Mouse (Mus musculus) embryonic facial prominence, embryonic 10.5 days (tissue): ENCODE measurements around the gene Stim1. TPM values are rescaled to one million over a fixed set of nuclear protein-coding genes. Genes with fewer than 3 reads are reported as not detected.

Experiments
- DNase-seq: peaks from one replicate; pipeline ENCODE4 v3.0.0-alpha.2; 2017; ENCODE audit warnings: low spot score
- H3K27ac ChIP-seq: fragments of 300-500 bp; sonication (generic); replicated peaks from 2 replicates; pipeline ENCODE4 v1.5.1; 2016; ENCODE audit warnings: mild to moderate bottlenecking
- H3K27me3 ChIP-seq: fragments of 300-500 bp; sonication (generic); replicated peaks from 2 replicates; pipeline ENCODE4 v1.6.1; 2016; ENCODE audit warnings: low read depth, mild to moderate bottlenecking; ENCODE audit not compliant: poor library complexity, severe bottlenecking
- H3K36me3 ChIP-seq: fragments of 300-500 bp; sonication (generic); replicated peaks from 2 replicates; pipeline ENCODE4 v1.6.1; 2016; ENCODE audit warnings: mild to moderate bottlenecking, moderate library complexity
- H3K4me1 ChIP-seq: fragments of 300-500 bp; sonication (generic); 2 replicates; pipeline ENCODE4 v1.6.1; 2016
- H3K4me3 ChIP-seq: fragments of 300-500 bp; sonication (generic); 2 replicates; pipeline ENCODE4 v1.5.1; 2016; ENCODE audit warnings: mild to moderate bottlenecking, moderate library complexity
- H3K9me3 ChIP-seq: fragments of 300-500 bp; sonication (generic); 2 replicates; pipeline ENCODE4 v1.6.1; 2016; ENCODE audit warnings: mild to moderate bottlenecking
- WGBS: fragments of 180-500 bp; shearing (Covaris S2); methylation state at CpG from one replicate; pipeline ENCODE4 v1.1.7; 2016; 5-methylcytosine and 5-hydroxymethylcytosine counted together
- polyA plus RNA-seq: library from polyadenylated mRNA; unstranded; fragments of >200 nt; fragmentation: Nextera tagmentation; extraction: Ambion mirVana; gene quantifications from 2 replicates; pipeline ENCODE4 v1.2.1, GENCODE M21; 2016

Gene Stim1
- 13.0 and 14.6 TPM in 2 replicates for polyA plus RNA-seq

DNA sequence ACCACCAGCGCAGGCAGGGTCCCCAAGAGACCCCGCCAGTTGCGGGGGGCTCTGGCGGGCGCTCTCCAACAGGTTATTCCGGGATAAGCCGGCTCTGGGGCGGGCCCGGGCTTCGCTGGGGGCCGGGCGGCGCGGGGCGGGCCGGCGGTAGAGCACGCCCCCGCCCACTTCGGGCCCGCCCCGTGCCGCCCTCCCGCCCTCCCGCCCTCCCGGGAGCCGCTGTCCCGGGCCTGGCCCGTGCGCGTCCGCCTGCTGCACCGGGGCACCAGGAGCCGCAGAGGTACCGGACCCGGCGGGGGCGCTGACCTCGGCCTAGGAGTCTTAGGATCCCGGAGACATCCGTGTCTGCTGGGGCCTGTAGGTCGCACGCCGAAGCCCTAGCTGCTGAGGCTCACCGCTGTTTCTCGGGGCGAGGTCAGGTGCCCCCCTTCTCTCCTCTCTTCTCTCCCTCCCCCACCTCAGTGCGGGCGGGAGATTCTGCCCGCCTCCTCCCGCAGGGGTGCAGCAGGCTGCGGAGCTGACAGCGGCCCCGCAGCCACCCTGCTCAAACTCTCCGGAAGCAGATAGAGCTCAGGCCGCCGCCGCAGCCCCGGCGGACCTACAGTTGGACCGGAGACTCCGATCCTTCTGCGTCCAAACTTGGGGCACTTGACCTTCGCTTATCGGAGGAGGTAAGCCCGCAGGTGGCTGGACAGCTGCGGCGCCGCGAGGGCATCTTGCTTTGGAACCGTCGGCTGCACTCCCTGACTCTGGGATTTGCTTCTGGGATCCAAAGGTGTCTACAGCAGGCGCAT is at the start of gene Stim1:
TSS of gene Stim1 (plus strand) at position 206 of the 794 bp plus-strand sequence.
- peak within 1 kb of the TSS; percentile 79 for H3K27ac ChIP-seq
- H3K4me1 ChIP-seq: peaks cover 17% of the 10 kb centered on the region
- H3K27me3 ChIP-seq: peaks cover 27% of the 10 kb centered on the region
- peak within 1 kb of the TSS; percentile 90 for H3K4me3 ChIP-seq
- under 1% methylated on average over 73 of the region's 73 CpGs for whole genome bisulfite sequencing
- peak; percentile 76 for DNase-seq
- no peaks in the 10 kb centered on the region for H3K36me3 ChIP-seq
- H3K9me3 ChIP-seq: no peaks in the 10 kb centered on the region

DNA sequence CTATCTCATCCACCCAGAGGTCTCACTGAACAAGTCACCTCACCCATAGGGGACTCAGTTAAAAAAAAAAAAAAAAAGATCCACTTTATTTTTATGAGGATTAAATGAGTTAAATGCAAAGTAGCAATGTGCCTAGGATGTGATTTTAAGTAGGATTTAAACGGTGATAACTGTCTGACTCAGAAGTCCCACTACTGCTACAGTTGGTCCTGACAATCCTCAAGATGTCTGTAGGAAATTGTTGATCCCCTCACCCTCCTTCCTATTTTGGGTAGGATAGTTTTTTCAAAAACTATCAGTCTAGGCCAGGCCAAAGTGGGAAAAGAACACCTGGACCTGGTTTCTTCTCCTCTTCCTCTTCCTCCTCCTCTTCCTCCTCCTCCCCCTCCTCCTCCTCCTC is 45.7 kb upstream of the Stim1 start:
- peak overlapping the region; percentile 79 for H3K4me3 ChIP-seq

DNA sequence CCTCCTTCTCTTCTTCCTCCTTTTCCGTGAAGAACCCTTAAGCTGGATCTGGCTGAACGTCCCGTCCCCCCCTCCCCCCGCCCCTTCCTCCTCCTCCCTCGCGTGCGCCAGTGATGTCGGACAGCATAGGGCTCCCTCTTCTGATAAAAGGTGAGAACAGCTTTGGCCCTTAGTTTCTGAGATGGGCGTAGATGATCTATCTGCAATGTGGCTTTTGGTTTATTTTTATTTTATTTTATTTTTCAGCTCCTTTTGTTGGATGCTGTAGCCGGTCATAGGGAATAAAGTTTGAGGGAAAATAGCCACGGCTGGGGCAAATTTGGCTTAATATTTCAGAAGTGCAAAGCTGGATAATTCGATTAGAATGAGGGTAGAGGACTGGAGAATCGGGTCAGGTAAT is 45.3 kb upstream of the Stim1 start:
- Histone ChIP-seq H3K4me3 (peak overlapping the region; percentile 79), H3K4me1 (peaks cover 14% of the 10 kb centered on the region), H3K9me3 (no peaks in the 10 kb centered on the region), H3K27ac (peak overlapping the region; percentile 85), H3K36me3 (peaks cover 17% of the 10 kb centered on the region), H3K27me3 (no peaks in the 10 kb centered on the region)
- peak; percentile 85 for DNase-seq
- WGBS: 1% methylated on average over 12 of the region's 13 CpGs

More for the DNA sequence above, 45.7 kb upstream of the Stim1 start:
- Histone ChIP-seq H3K9me3 (no peaks in the 10 kb centered on the region), H3K36me3 (peaks cover 13% of the 10 kb centered on the region), H3K27ac (peak overlapping the region; percentile 85), H3K27me3 (no peaks in the 10 kb centered on the region), H3K4me1 (peaks cover 14% of the 10 kb centered on the region)
- 50% methylated on average over 1 of the region's 1 CpGs for WGBS
- no peak for DNase-seq

GRCm38 (mm10) chr7:102222830-102223556 is 44.6 kb upstream of the Stim1 start:
- Histone ChIP-seq H3K4me3 (peak overlapping the region; percentile 79), H3K27ac (peak overlapping the region; percentile 85), H3K36me3 (peaks cover 23% of the 10 kb centered on the region), H3K9me3 (no peaks in the 10 kb centered on the region), H3K27me3 (no peaks in the 10 kb centered on the region), H3K4me1 (peaks cover 14% of the 10 kb centered on the region)
- peak; percentile 82 for DNase-seq
- 2% methylated on average over 31 of the region's 31 CpGs for WGBS

DNA sequence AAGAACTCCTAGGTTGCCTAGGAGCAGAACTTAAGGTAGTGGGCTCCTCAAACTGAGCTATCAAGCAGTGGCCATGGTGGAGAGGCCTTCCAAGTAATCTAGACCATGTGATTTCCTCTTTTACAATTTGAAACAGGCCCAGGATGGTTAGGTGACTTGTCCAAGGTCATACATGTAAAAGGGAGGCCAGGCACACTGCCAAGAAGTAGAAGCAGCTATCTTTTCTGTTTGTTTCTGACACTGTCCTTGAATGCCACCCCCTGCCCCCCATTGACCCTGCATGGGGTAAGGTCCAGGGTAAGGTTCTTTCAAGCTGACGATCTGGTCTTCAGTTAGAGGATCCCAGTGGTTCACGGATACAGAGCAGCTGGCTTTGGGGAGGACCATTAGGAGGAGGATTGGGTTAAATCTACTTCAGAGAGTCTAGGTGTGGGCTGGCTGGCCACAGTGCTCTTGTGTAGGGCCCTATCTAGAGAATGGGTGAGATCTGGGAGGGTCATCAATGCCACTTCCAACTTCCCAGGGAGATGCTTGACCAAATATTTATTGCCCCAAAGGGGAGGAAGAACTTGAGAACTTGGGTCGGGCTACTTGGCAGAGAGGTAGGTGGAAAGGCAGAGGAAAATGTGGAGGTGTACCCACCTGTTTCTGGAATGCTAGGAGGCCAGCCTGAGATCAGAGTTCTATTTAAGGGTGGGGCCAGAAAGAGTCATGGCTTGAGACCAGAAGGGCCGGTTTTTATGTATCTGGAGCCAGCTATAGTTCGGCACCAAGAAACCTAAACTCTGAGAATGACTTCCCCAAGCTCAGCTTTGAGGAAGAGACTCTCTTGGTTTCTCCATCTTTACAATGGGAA is 43.5 kb upstream of the Stim1 start:
- Histone ChIP-seq H3K4me1 (peaks cover 14% of the 10 kb centered on the region), H3K36me3 (peaks cover 32% of the 10 kb centered on the region), H3K9me3 (0 out of 2 replicates have a peak, but pooled peaks cover 2% of the 10 kb centered on the region), H3K27me3 (no peaks in the 10 kb centered on the region), H3K27ac (no peak overlapping the region), H3K4me3 (no peak overlapping the region)
- 90% methylated on average over 5 of the region's 5 CpGs for WGBS
- no peak for DNase-seq

GRCm38 (mm10) chr7:102226051-102226450 is 41.6 kb upstream of the Stim1 start:
- Histone ChIP-seq H3K4me1 (peaks cover 14% of the 10 kb centered on the region), H3K27ac (no peak overlapping the region), H3K27me3 (no peaks in the 10 kb centered on the region), H3K36me3 (peaks cover 50% of the 10 kb centered on the region), H3K9me3 (0 out of 2 replicates have a peak, but pooled peaks cover 3% of the 10 kb centered on the region), H3K4me3 (no peak overlapping the region)
- DNase-seq: no peak
- 94% methylated on average over 6 of the region's 6 CpGs for WGBS

GRCm38 (mm10) chr7:102228049-102228670 is 39.4 kb upstream of the Stim1 start:
- DNase-seq: no peak
- peaks cover 65% of the 10 kb centered on the region for H3K36me3 ChIP-seq
- 0 out of 2 replicates have a peak, but pooled peaks cover 3% of the 10 kb centered on the region for H3K9me3 ChIP-seq
- WGBS: 88% methylated on average over 4 of the region's 4 CpGs
- H3K4me3 ChIP-seq: no peak overlapping the region
- peaks cover 6% of the 10 kb centered on the region for H3K4me1 ChIP-seq
- no peaks in the 10 kb centered on the region for H3K27me3 ChIP-seq
- no peak overlapping the region for H3K27ac ChIP-seq

GRCm38 (mm10) chr7:102229814-102230213 is 37.8 kb upstream of the Stim1 start:
- Histone ChIP-seq H3K4me3 (no peak overlapping the region), H3K36me3 (peaks cover 71% of the 10 kb centered on the region)
- 94% methylated on average over 6 of the region's 6 CpGs for WGBS

DNA sequence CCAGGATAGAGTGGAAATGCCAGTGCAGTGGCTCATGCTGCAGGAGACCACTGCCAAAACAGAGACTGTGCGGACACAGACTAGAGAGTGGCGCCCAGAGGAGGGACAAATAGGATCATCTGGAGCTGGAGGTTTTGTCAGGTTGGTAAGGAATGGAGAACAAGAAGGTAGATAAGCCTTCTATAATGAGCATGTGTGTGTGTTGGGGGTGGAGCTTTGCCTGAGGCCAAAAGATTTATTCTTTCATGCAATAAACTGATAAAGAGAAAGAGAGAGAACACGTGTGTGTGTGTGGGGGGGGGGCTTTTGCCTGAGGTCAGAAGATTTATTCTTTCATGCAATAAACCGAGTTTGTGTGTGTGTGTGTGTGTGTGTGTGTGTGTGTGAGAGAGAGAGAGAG is 34.5 kb upstream of the Stim1 start:
- Histone ChIP-seq H3K27me3 (no peaks in the 10 kb centered on the region), H3K4me3 (no peak overlapping the region), H3K36me3 (peaks cover 80% of the 10 kb centered on the region), H3K27ac (no peak overlapping the region), H3K9me3 (0 out of 2 replicates have a peak, but pooled peaks cover 3% of the 10 kb centered on the region), H3K4me1 (no peaks in the 10 kb centered on the region; the same call in 1 of the 2 replicates)
- WGBS: 88% methylated on average over 4 of the region's 4 CpGs
- DNase-seq: no peak

More at GRCm38 (mm10) chr7:102229814-102230213, 37.8 kb upstream of the Stim1 start:
- Histone ChIP-seq H3K4me1 (no peaks in the 10 kb centered on the region; the same call in 1 of the 2 replicates), H3K27me3 (no peaks in the 10 kb centered on the region), H3K27ac (no peak overlapping the region), H3K9me3 (0 out of 2 replicates have a peak, but pooled peaks cover 3% of the 10 kb centered on the region)
- no peak for DNase-seq

DNA sequence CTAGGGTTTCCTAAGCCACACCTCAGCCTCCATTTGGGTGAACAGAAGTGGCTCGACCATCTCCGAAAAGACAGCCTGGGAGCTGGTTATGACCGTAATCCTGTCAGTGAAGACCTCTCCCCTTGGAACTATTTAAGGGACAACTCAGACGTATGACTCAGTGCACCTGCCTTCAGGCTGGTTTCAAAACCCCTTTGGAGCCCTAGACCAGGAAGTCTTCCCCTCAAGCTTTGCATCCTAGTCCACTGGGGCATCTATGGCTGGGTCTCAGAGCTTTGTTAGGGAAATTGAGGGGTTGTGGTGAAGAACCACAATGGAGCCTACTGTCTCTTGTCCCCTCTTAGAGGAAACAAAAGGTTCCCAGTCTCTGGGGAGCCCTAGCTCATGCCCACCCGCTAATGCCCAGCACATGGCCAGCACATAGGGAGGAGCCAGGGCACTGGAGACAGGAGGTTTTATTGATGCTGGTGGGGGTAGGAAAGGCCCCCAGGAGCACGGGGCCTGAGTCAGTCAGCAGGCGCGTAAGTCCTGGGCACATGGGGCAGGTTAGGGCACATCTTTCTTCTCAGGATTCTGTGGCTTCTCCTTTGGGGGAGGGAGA is 28.8 kb upstream of the Stim1 start:
- Histone ChIP-seq H3K27ac (no peak overlapping the region), H3K36me3 (peaks cover 89% of the 10 kb centered on the region), H3K9me3 (no peaks in the 10 kb centered on the region), H3K4me3 (no peak overlapping the region), H3K27me3 (no peaks in the 10 kb centered on the region), H3K4me1 (peaks cover under 1% of the 10 kb centered on the region)
- DNase-seq: no peak
- 87% methylated on average over 8 of the region's 8 CpGs for WGBS

DNA sequence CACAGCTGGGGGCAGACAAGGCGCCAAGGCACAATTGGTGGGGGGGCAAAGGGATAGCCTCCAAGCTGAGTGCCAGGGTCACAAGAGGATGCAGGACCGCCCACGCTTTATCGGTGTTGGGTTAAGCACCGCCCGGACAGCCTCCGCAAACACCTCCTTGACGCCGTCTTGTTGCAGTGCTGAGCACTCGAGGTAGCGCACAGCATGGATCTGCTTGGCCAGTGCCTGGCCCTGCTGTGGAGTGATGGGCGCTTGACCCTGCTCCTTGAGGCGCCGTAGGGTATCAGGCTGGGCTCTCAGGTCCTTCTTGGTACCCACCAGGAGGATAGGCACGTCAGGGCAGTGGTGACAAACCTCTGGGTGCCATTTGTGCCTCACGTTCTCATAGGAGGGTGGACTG is 28.0 kb upstream of the Stim1 start:
- Histone ChIP-seq H3K36me3 (peaks cover 92% of the 10 kb centered on the region), H3K27ac (no peak overlapping the region), H3K27me3 (no peaks in the 10 kb centered on the region), H3K9me3 (no peaks in the 10 kb centered on the region), H3K4me1 (peaks cover 7% of the 10 kb centered on the region), H3K4me3 (no peak overlapping the region)
- DNase-seq: no peak
- WGBS: 92% methylated on average over 16 of the region's 16 CpGs
